Mouse (Mus musculus) MEL (cell line): ENCODE data around the gene Ppp6r3.

ENCODE experiments used
- CHD2 ChIP-seq: IDR thresholded peaks from 2 replicates; pipeline ENCODE4 v1.6.1; 2011; ENCODE audit warnings: low read length, improper control_type of control experiment
- CTCF ChIP-seq, 3 experiments: IDR thresholded peaks in 2 of 3; conservative IDR thresholded peaks in 1 of 3; 2 replicates each; pipeline ENCODE4 v1.5.1; 2011 to 2012; ENCODE audit warnings: low read length in 3 of 3, low read depth in 2 of 3, mild to moderate bottlenecking in 2 of 3, improper control_type of control experiment in 1 of 3, inconsistent platforms in 1 of 3, mixed read lengths in 1 of 3, moderate library complexity in 1 of 3; ENCODE audit not compliant: control insufficient read depth in 1 of 3, insufficient read depth in 1 of 3, poor library complexity in 1 of 3, severe bottlenecking in 1 of 3
- ELF1 ChIP-seq: IDR thresholded peaks from 2 replicates; pipeline ENCODE4 v1.6.1; 2014; ENCODE audit warnings: low read depth, mild to moderate bottlenecking, inconsistent platforms, low read length, improper control_type of control experiment, moderate library complexity
- GABPA ChIP-seq: IDR thresholded peaks from 2 replicates; pipeline ENCODE4 v1.6.1; 2012; ENCODE audit warnings: low read depth, mild to moderate bottlenecking, inconsistent platforms, low read length, improper control_type of control experiment, moderate library complexity
- GATA1 ChIP-seq: IDR thresholded peaks from 2 replicates; pipeline ENCODE4 v1.6.1; 2011; ENCODE audit warnings: low read depth, low read length, improper control_type of control experiment
- MYC ChIP-seq: IDR thresholded peaks from 2 replicates; pipeline ENCODE4 v1.6.1; 2011; ENCODE audit warnings: low read depth, mild to moderate bottlenecking, low read length, improper control_type of control experiment, moderate library complexity
- POLR2A ChIP-seq, 2 experiments: IDR thresholded peaks; 2 replicates each; pipeline ENCODE4 v1.6.1; 2011 to 2012; ENCODE audit warnings: low read length in 2 of 2, mild to moderate bottlenecking in 2 of 2, control low read depth in 1 of 2, improper control_type of control experiment in 1 of 2, low read depth in 1 of 2, moderate library complexity in 1 of 2; ENCODE audit not compliant: control insufficient read depth in 1 of 2, insufficient read depth in 1 of 2, poor library complexity in 1 of 2
- POLR2AphosphoS2 ChIP-seq: IDR thresholded peaks from 2 replicates; pipeline ENCODE4 v1.6.1; 2011; ENCODE audit warnings: low read length, improper control_type of control experiment
- RAD21 ChIP-seq: IDR thresholded peaks from 2 replicates; pipeline ENCODE4 v1.6.1; 2011; ENCODE audit warnings: mild to moderate bottlenecking, low read depth, low read length, improper control_type of control experiment
- TCF12 ChIP-seq: IDR thresholded peaks from 2 replicates; pipeline ENCODE4 v1.6.1; 2014; ENCODE audit warnings: low read depth, mild to moderate bottlenecking, inconsistent platforms, low read length, improper control_type of control experiment, moderate library complexity
- UBTF ChIP-seq: IDR thresholded peaks from 2 replicates; pipeline ENCODE4 v1.6.1; 2012; ENCODE audit warnings: low read depth, mild to moderate bottlenecking, inconsistent platforms, low read length, improper control_type of control experiment, moderate library complexity, borderline replicate concordance; ENCODE audit not compliant: insufficient read depth
- ZC3H11A ChIP-seq: IDR thresholded peaks from 2 replicates; pipeline ENCODE4 v1.6.1; 2012; ENCODE audit warnings: low read depth, mild to moderate bottlenecking, inconsistent platforms, low read length, improper control_type of control experiment

GRCm38 (mm10) chr19:3562298-3562697 lies 13.3 kb downstream of the Ppp6r3 start:
- TF ChIP-seq CTCF (IDR thresholded peaks at IDR 0.05 in 2 of 3, conservative IDR thresholded peaks at IDR 0.05 in 1 of 3; ENCODE audit: control insufficient read depth in 1 of 3, insufficient read depth in 1 of 3, low read depth in 2 of 3, low read length in 3 of 3, poor library complexity in 1 of 3, severe bottlenecking in 1 of 3) (no peak), UBTF (no peak), GATA1 (no peak), TCF12 (no peak), POLR2A (IDR thresholded peaks at IDR 0.05; ENCODE audit: control insufficient read depth in 1 of 2, insufficient read depth in 1 of 2, low read depth in 1 of 2, low read length in 2 of 2, poor library complexity in 1 of 2) (no peak), ZC3H11A (no peak), ELF1 (no peak), CHD2 (no peak), GABPA (no peak), POLR2AphosphoS2 (no peak), MYC (no peak), RAD21 (no peak)
